Mouse (Mus musculus): ENCODE results near the gene Fcrlb.

- TF ChIP-seq CTCF (IDR thresholded peaks at IDR 0.05; ENCODE audit: borderline replicate concordance, insufficient read depth, low read depth, low read length) = no peak
- TF ChIP-seq POLR2A (IDR thresholded peaks at IDR 0.05; ENCODE audit: borderline replicate concordance, insufficient read depth, low read length) = no peak
Observed at GRCm38 (mm10) chr1:170933386-170933920, 20.7 kb upstream of the Fcrlb start.

Data from cerebellum, adult 2 months (tissue).